Mouse (Mus musculus) intestine, postnatal 0 days (tissue): ENCODE measurements around the gene Bcl2l11. TPM values are rescaled to one million over a fixed set of nuclear protein-coding genes. Genes with fewer than 3 reads are reported as not detected.

Experiments
- ATAC-seq: fragments of 200-750 bp; cut with Nextera tagmentation; 2 replicates; pipeline ENCODE4 v1.8.0; 2017; ENCODE audit warnings: mild to moderate bottlenecking, moderate TSS enrichment, moderate library complexity
- H3K27ac ChIP-seq: fragments of 300-500 bp; sonication (generic); 2 replicates; pipeline ENCODE4 v1.5.1; 2014; ENCODE audit warnings: mild to moderate bottlenecking, low read depth, low read length, moderate library complexity
- H3K27me3 ChIP-seq: fragments of 300-500 bp; sonication (generic); replicated peaks from 2 replicates; pipeline ENCODE4 v1.6.1; 2014; ENCODE audit warnings: low read length, mixed read lengths; ENCODE audit not compliant: control insufficient read depth, insufficient read depth
- H3K36me3 ChIP-seq: fragments of 300-500 bp; sonication (generic); 2 replicates; pipeline ENCODE4 v1.6.1; 2014; ENCODE audit warnings: mild to moderate bottlenecking, moderate library complexity; ENCODE audit not compliant: control insufficient read depth, insufficient read depth
- H3K4me1 ChIP-seq: fragments of 300-500 bp; sonication (generic); replicated peaks from 2 replicates; pipeline ENCODE4 v1.6.1; 2014; ENCODE audit warnings: antibody characterized with exemption, low read length, mixed read lengths; ENCODE audit not compliant: control insufficient read depth, insufficient read depth
- H3K4me2 ChIP-seq: fragments of 300-500 bp; sonication (generic); replicated peaks from 2 replicates; pipeline ENCODE4 v1.6.1; 2014; ENCODE audit warnings: low read depth, mild to moderate bottlenecking, moderate library complexity
- H3K4me3 ChIP-seq: fragments of 300-500 bp; sonication (generic); 2 replicates; pipeline ENCODE4 v1.5.1; 2014; ENCODE audit warnings: low read depth, low read length
- H3K9ac ChIP-seq: fragments of 300-500 bp; sonication (generic); 2 replicates; pipeline ENCODE4 v1.6.1; 2014; ENCODE audit warnings: mild to moderate bottlenecking, low read depth, low read length
- H3K9me3 ChIP-seq: fragments of 300-500 bp; sonication (generic); 2 replicates; pipeline ENCODE4 v1.6.1; 2016; ENCODE audit warnings: mixed run types; ENCODE audit not compliant: control insufficient read depth
- CTCF ChIP-seq: sonication (generic); IDR thresholded peaks from 2 replicates; pipeline ENCODE4 v1.5.1; 2016; ENCODE audit warnings: low read depth, mild to moderate bottlenecking, control low read depth, antibody characterized with exemption, moderate library complexity
- WGBS: fragments of 180-500 bp; shearing (Covaris S2); extraction: QIAGEN DNeasy Blood & Tissue Kit; methylation state at CpG from one replicate; pipeline ENCODE4 v1.1.7; 2014; 5-methylcytosine and 5-hydroxymethylcytosine counted together
- polyA plus RNA-seq: library from polyadenylated mRNA; unstranded; fragments of >200 nt; fragmentation: Nextera tagmentation; extraction: Ambion mirVana; gene quantifications from 2 replicates; pipeline ENCODE4 v1.2.1, GENCODE M21; 2015

Gene Bcl2l11
- polyA plus RNA-seq, 1 experiment from 2014 or later = 7.5 TPM

DNA sequence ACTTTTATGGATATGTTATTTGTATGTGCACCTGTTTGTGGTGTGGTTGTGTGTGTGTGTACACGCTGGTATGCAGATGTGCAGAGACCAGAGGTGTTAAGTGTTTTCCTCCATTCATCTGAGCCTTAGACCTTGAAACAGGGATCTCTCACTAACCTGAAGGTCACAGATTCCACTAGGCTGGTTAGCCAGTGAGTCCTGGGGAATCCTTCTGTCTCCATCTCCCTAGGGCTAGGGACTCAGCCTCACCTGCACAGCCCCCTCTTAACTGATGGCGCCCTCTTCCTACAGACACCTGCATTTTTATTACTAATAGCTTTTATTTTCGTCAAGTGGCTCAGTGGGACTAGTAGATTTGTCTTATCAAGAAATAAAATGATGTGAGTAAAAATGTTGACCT, 14.3 kb downstream of the Bcl2l11 start:
- H3K9ac ChIP-seq = no peak overlapping the region
- H3K9me3 ChIP-seq = no peaks in the 10 kb centered on the region
- H3K36me3 ChIP-seq = 0 out of 2 replicates have a peak, but pooled peaks cover 8% of the 10 kb centered on the region
- H3K27ac ChIP-seq = no peak overlapping the region
- 80% methylated on average over 3 of the region's 3 CpGs for WGBS
- no peak; the same call in 1 of the 2 replicates for TF ChIP-seq CTCF
- no peaks in the 10 kb centered on the region for H3K4me1 ChIP-seq
- H3K4me2 ChIP-seq = no peak overlapping the region
- H3K27me3 ChIP-seq = no peaks in the 10 kb centered on the region
- no peak for ATAC-seq
- no peak overlapping the region for H3K4me3 ChIP-seq

DNA sequence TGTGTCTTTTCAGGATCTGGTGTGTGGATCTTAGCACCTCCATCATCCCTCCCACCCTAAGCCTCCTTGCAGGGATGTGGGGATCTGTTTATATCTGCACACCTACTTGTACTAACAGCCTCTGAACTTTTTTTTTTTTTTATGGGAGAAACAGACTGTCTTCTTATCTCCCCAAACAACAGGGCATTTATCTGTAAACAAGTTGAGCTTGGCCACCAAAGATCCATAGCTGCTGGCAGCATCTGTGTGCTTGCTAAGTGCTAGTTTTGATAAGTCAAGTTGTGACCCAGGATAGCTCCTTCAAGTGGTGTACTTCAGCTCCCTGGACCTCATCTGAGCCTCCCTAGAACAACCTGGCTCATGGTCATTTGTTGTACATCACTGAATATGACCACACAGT, 18.2 kb downstream of the Bcl2l11 start:
- no peak for ATAC-seq
- no peak for TF ChIP-seq CTCF

DNA sequence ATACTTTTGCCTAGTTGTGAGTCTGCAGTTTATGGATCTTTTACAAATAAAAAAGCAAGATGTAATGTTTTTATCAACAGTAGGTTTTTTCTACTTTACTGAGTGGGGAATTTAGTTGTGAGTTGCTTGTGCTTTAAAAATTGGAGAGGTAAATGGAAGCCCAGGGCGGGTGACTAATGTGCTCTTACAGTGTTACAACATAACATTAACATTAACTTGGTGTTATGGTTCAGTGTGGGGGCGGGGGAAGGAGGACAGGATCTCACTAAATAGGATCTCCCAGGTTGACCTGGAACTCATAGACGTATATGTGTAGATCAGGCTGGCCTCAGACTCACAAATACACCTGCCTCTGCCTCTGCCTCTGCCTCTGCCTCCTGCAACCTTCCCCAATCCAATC, 19.6 kb downstream of the Bcl2l11 start:
- peaks cover 34% of the 10 kb centered on the region for H3K36me3 ChIP-seq
- no peak overlapping the region for H3K27ac ChIP-seq
- no peak overlapping the region for H3K4me3 ChIP-seq
- H3K9ac ChIP-seq = no peak overlapping the region
- no peaks in the 10 kb centered on the region for H3K27me3 ChIP-seq
- no peak overlapping the region for H3K4me2 ChIP-seq
- H3K4me1 ChIP-seq = no peaks in the 10 kb centered on the region
- 74% methylated on average over 3 of the region's 3 CpGs for WGBS
- H3K9me3 ChIP-seq = no peaks in the 10 kb centered on the region
- TF ChIP-seq CTCF = no peak
- ATAC-seq = no peak

More for the DNA sequence above, 18.2 kb downstream of the Bcl2l11 start:
- peaks cover 23% of the 10 kb centered on the region; the same call in 1 of the 2 replicates for H3K36me3 ChIP-seq
- H3K9me3 ChIP-seq = no peaks in the 10 kb centered on the region
- H3K4me3 ChIP-seq = no peak overlapping the region
- H3K9ac ChIP-seq = no peak overlapping the region
- H3K4me2 ChIP-seq = no peak overlapping the region
- H3K27ac ChIP-seq = no peak overlapping the region
- H3K27me3 ChIP-seq = no peaks in the 10 kb centered on the region
- H3K4me1 ChIP-seq = no peaks in the 10 kb centered on the region

DNA sequence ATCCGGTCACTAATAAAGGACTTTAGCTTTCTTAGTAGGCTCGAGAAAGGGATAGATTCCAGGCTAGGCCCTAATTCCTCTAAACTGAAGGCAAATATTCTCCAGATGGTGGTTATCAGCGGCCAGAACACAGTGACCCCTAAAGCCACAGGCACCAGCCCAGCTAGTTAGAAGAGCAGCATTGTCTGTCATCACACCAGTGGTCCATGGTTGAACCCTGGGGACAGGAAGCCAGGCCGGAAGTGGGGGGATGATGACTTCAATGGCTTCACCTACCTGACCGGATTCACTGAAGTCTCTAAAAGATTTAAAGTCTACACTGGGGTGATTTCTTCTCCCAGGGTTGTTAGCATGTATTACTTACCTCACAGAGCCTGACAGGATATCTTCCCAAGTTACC, 23.8 kb downstream of the Bcl2l11 start:
- ATAC-seq = no peak

DNA sequence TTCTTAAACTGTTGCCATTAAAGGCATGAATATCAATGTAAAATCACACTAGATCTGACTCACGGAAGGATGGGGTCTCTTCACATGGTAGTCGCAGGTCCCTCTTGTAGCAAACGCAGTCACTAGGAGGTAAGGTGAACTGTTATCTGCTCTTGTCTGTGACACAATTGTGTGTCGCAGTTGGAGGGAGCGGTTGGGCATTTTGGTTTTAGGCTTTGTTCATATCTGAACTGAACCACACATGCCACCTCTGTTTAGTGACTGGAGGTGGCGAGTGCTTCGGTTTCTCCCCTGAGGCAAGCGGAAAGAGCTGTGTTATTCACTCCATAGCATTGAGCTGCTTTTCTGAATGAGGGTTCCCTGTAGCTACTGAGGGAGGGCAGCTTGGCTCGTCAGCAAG, 26.4 kb downstream of the Bcl2l11 start:
- H3K4me2 ChIP-seq = no peak overlapping the region
- H3K9ac ChIP-seq = no peak overlapping the region
- no peak for TF ChIP-seq CTCF
- H3K9me3 ChIP-seq = no peaks in the 10 kb centered on the region
- H3K36me3 ChIP-seq = peaks cover 28% of the 10 kb centered on the region
- WGBS = 92% methylated on average over 9 of the region's 9 CpGs
- no peak overlapping the region for H3K4me3 ChIP-seq
- H3K27ac ChIP-seq = no peak overlapping the region
- no peaks in the 10 kb centered on the region for H3K4me1 ChIP-seq
- H3K27me3 ChIP-seq = no peaks in the 10 kb centered on the region
- ATAC-seq = no peak

More for the DNA sequence above, 23.8 kb downstream of the Bcl2l11 start:
- no peak for TF ChIP-seq CTCF
- H3K4me2 ChIP-seq = no peak overlapping the region
- H3K9ac ChIP-seq = no peak overlapping the region
- H3K27me3 ChIP-seq = no peaks in the 10 kb centered on the region
- H3K4me3 ChIP-seq = no peak overlapping the region
- H3K36me3 ChIP-seq = peaks cover 32% of the 10 kb centered on the region
- no peaks in the 10 kb centered on the region for H3K4me1 ChIP-seq
- H3K27ac ChIP-seq = no peak overlapping the region
- no peaks in the 10 kb centered on the region for H3K9me3 ChIP-seq
- 85% methylated on average over 5 of the region's 5 CpGs for WGBS

DNA sequence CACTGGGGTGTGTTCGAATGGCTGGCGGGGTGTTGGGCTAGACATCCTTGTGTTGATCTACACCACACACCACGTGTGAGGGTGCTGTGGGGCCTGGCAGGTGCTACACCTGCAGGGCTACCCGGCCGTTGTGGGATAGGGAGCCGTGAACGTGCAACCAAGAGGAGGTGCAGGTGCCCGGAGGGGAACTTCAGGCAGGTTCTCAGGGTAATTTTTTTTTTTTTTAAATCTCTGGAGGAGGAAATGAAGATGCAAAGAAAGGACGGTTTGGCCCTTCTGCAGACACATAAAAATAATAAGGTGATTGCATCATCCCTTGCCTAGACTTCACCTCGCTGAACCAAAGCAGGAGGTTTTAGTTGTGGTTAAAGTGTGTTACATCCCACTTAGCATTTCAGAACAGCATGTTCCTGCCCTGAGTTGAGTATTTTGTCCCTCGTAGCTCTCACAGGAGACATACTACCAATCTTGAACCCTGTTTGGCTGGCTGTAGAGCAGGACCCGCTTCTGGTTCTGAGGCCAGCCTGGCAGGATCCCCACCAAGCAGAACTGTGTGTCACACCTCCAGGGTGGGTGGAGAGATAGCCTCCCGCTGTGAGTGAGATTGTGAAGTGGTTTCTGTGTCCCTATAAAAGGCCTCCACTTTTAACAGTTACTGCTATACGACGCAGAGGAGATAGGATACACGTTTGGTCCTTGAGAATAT, 27.2 kb downstream of the Bcl2l11 start:
- ATAC-seq = no peak
- no peak overlapping the region for H3K27ac ChIP-seq
- no peak overlapping the region for H3K9ac ChIP-seq
- H3K27me3 ChIP-seq = no peaks in the 10 kb centered on the region
- no peaks in the 10 kb centered on the region for H3K9me3 ChIP-seq
- no peak overlapping the region for H3K4me2 ChIP-seq
- H3K4me1 ChIP-seq = no peaks in the 10 kb centered on the region
- peaks cover 20% of the 10 kb centered on the region for H3K36me3 ChIP-seq
- no peak overlapping the region for H3K4me3 ChIP-seq
- TF ChIP-seq CTCF = no peak
- 71% methylated on average over 16 of the region's 16 CpGs for WGBS
